Mouse (Mus musculus) kidney, adult 2 months (tissue): Measurements from ENCODE around the gene Tmem236. TPM values are rescaled to one million over a fixed set of nuclear protein-coding genes. Genes with fewer than 3 reads are reported as not detected.

Experiments
- DNase-seq: peaks from one replicate; pipeline ENCODE4 v3.0.0; 2021
- H3K27ac ChIP-seq: fragments of 200-500 bp; 2 replicates; pipeline ENCODE4 v1.5.1; 2012; ENCODE audit warnings: low read depth, low read length, control low read depth, inconsistent platforms; ENCODE audit not compliant: insufficient read depth
- H3K27me3 ChIP-seq: fragments of 200-500 bp; replicated peaks from 2 replicates; pipeline ENCODE4 v1.6.1; 2012; ENCODE audit warnings: mild to moderate bottlenecking, moderate library complexity, low read length, inconsistent platforms; ENCODE audit not compliant: control insufficient read depth, insufficient read depth
- H3K36me3 ChIP-seq: fragments of 200-500 bp; 2 replicates; pipeline ENCODE4 v1.6.1; 2012; ENCODE audit warnings: mild to moderate bottlenecking, moderate library complexity, low read length, inconsistent platforms; ENCODE audit not compliant: control insufficient read depth, insufficient read depth
- H3K4me1 ChIP-seq: fragments of 200-500 bp; 2 replicates; pipeline ENCODE4 v1.6.1; 2011; ENCODE audit warnings: low read length; ENCODE audit not compliant: control insufficient read depth, insufficient read depth
- H3K4me3 ChIP-seq: fragments of 200-500 bp; 2 replicates; pipeline ENCODE4 v1.5.1; 2011; ENCODE audit warnings: mild to moderate bottlenecking, low read depth, low read length, control low read depth; ENCODE audit not compliant: insufficient read depth
- CTCF ChIP-seq: fragments of 200-500 bp; conservative IDR thresholded peaks from 2 replicates; pipeline ENCODE4 v1.5.1; 2011; ENCODE audit warnings: low read depth, mild to moderate bottlenecking, control low read depth, low read length, moderate library complexity, mixed read lengths; ENCODE audit not compliant: insufficient read depth, insufficient read length
- POLR2A ChIP-seq: fragments of 200-500 bp; IDR thresholded peaks from one replicate; pipeline ENCODE4 v1.6.1; 2011; ENCODE audit warnings: low read depth, low read length, control low read depth
- WGBS: fragments of 180-500 bp; shearing (Covaris S2); methylation state at CpG from one replicate; pipeline ENCODE4 v1.1.7; 2018; 5-methylcytosine and 5-hydroxymethylcytosine counted together
- polyA plus RNA-seq: library from polyadenylated mRNA; depleted of rRNA; stranded (reverse); fragments of >200 nt; gene quantifications from 2 replicates; pipeline ENCODE4 v1.2.3, GENCODE M21; 2012

The Tmem236 gene
- polyA plus RNA-seq, 1 experiment: 0.05 TPM

DNA sequence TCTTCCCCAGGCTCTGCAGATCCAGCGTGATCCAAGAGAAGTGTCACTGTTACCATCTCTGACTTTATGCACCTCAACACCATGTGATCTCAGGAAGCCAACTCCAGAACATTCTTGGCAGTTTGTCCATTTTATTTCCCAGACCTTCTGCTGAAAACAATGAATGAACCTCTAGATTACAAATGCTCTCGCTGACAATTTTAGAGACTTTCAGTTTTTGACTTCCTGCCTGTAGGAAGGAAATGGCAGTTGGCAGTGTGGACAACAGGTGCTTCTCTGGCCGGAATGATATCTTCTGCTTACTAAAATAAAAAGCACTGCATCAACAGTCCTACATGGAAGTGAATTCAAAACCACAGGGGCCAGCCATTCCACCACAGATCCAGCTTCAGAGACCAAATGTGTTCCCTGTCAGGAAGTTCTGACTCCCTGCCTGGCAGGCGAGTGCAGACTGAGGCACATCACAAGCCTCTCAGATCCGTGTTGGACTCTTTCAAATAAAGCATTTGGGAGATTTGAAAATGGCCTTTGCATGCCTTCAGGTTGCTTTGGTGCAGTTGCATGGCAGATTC, 9.8 kb upstream of the Tmem236 start:
- WGBS: 70% methylated on average over 5 of the region's 5 CpGs
- Histone ChIP-seq H3K36me3 (no peaks in the 10 kb centered on the region), H3K27me3 (no peaks in the 10 kb centered on the region), H3K4me3 (no peak overlapping the region), H3K4me1 (no peaks in the 10 kb centered on the region), H3K27ac (no peak overlapping the region)
- peak; percentile 36 for DNase-seq
- TF ChIP-seq POLR2A: no peak
- TF ChIP-seq CTCF: no peak

- Histone ChIP-seq H3K27ac (no peak overlapping the region), H3K27me3 (no peaks in the 10 kb centered on the region)
Observed at GRCm38 (mm10) chr2:14165066-14165465, 9.3 kb upstream of the Tmem236 start.

GRCm38 (mm10) chr2:14165618-14166344, 8.5 kb upstream of the Tmem236 start:
- Histone ChIP-seq H3K27me3 (no peaks in the 10 kb centered on the region), H3K4me3 (no peak overlapping the region), H3K4me1 (no peaks in the 10 kb centered on the region), H3K27ac (no peak overlapping the region), H3K36me3 (no peaks in the 10 kb centered on the region)
- TF ChIP-seq POLR2A (no peak), CTCF (no peak)
- DNase-seq: no peak
- WGBS: 68% methylated on average over 3 of the region's 3 CpGs

More at GRCm38 (mm10) chr2:14165066-14165465, 9.3 kb upstream of the Tmem236 start:
- WGBS: 80% methylated on average over 2 of the region's 2 CpGs
- H3K4me3 ChIP-seq: no peak overlapping the region
- DNase-seq: no peak
- H3K4me1 ChIP-seq: no peaks in the 10 kb centered on the region
- no peak for TF ChIP-seq POLR2A
- TF ChIP-seq CTCF: no peak
- H3K36me3 ChIP-seq: no peaks in the 10 kb centered on the region

DNA sequence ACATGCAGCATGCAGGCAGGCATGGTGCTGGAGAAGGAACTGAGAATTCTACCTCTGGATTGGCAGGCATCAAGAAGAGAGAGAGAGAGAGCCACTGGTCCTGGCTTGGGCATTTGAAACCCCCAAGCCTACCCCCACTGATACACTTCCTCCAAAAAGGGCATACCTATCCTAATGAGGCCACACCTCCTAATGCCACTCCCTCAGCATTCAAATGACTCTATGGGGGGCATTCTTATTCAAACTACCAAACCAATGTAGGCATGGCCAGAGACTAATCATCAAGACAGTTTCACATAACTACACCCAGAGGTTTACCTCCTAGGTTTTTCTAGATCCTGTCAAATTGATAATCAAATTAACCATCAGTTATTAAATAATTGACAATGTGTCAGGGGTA, 6.6 kb upstream of the Tmem236 start:
- Histone ChIP-seq H3K27me3 (no peaks in the 10 kb centered on the region), H3K4me1 (no peaks in the 10 kb centered on the region), H3K4me3 (no peak overlapping the region), H3K27ac (no peak overlapping the region), H3K36me3 (no peaks in the 10 kb centered on the region)
- no peak for TF ChIP-seq POLR2A
- TF ChIP-seq CTCF: no peak
- DNase-seq: no peak

GRCm38 (mm10) chr2:14176460-14177193, 2.3 kb downstream of the Tmem236 start:
- no peak for TF ChIP-seq CTCF
- TF ChIP-seq POLR2A: no peak
- no peaks in the 10 kb centered on the region for H3K27me3 ChIP-seq
- WGBS: 79% methylated on average over 2 of the region's 2 CpGs
- H3K4me3 ChIP-seq: no peak overlapping the region
- H3K36me3 ChIP-seq: no peaks in the 10 kb centered on the region
- H3K4me1 ChIP-seq: no peaks in the 10 kb centered on the region
- no peak for DNase-seq
- no peak overlapping the region for H3K27ac ChIP-seq

DNA sequence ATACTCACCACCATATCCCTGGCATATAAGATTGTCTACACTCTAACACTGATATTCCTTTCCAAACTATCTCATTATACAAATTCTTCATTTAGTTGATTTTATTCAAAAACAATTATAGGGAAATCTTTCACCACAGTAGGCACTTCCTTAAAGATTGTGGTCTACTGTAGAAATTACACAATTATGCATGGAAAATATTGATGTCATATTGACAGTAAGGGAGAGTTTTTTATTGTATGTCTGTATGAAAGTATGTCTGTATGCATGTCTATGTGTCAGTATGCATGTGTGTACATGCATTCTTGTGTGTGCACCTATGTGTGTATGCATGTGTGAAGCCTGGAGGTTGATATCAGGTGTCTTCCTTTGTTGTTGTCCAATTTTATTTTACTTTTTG, 10.1 kb downstream of the Tmem236 start:
- Histone ChIP-seq H3K27ac (no peak overlapping the region), H3K36me3 (no peaks in the 10 kb centered on the region), H3K4me3 (no peak overlapping the region), H3K4me1 (no peaks in the 10 kb centered on the region), H3K27me3 (no peaks in the 10 kb centered on the region)
- no peak for DNase-seq
- TF ChIP-seq CTCF (no peak), POLR2A (no peak)

- H3K4me1 ChIP-seq: no peaks in the 10 kb centered on the region
- no peak for TF ChIP-seq POLR2A
- TF ChIP-seq CTCF: no peak
- no peaks in the 10 kb centered on the region for H3K27me3 ChIP-seq
- DNase-seq: no peak
- H3K4me3 ChIP-seq: no peak overlapping the region
- no peak overlapping the region for H3K27ac ChIP-seq
- H3K36me3 ChIP-seq: no peaks in the 10 kb centered on the region
- 47% methylated on average over 4 of the region's 4 CpGs for WGBS
Observed at GRCm38 (mm10) chr2:14190684-14191083, 16.4 kb downstream of the Tmem236 start.
